Mouse (Mus musculus): ENCODE measurements around the gene Dusp5. TPM values are rescaled to one million over a fixed set of nuclear protein-coding genes. Genes with fewer than 3 reads are reported as not detected.

Dusp5 gene
- polyA plus RNA-seq, 1 experiment from 2014 or later, result 6.9 TPM

- ATAC-seq (ENCODE audit: low read depth), result no peak
- Histone ChIP-seq H3K4me2 (ENCODE audit: low read depth, low read length) (no peak overlapping the region), H3K9ac (ENCODE audit: low read length) (no peak overlapping the region), H3K36me3 (ENCODE audit: control insufficient read depth, insufficient read depth, low read length) (no peaks in the 10 kb centered on the region), H3K27ac (ENCODE audit: low read length) (no peak overlapping the region), H3K4me1 (replicated peaks; ENCODE audit: control insufficient read depth, insufficient read depth, low read length) (no peaks in the 10 kb centered on the region), H3K4me3 (ENCODE audit: low read length) (no peak overlapping the region), H3K27me3 (ENCODE audit: control insufficient read depth, insufficient read depth, low read depth, low read length) (no peaks in the 10 kb centered on the region), H3K9me3 (ENCODE audit: control insufficient read depth, low read length) (no peaks in the 10 kb centered on the region)
- 33% methylated on average over 4 of the region's 4 CpGs for WGBS
Measured at GRCm38 (mm10) chr19:53564174-53564573, 35.3 kb downstream of the Dusp5 start.

GRCm38 (mm10) chr19:53565565-53566277, 36.8 kb downstream of the Dusp5 start:
- Histone ChIP-seq H3K4me3 (ENCODE audit: low read length) (no peak overlapping the region), H3K27me3 (ENCODE audit: control insufficient read depth, insufficient read depth, low read depth, low read length) (no peaks in the 10 kb centered on the region), H3K4me1 (replicated peaks; ENCODE audit: control insufficient read depth, insufficient read depth, low read length) (no peaks in the 10 kb centered on the region), H3K9me3 (ENCODE audit: control insufficient read depth, low read length) (no peaks in the 10 kb centered on the region), H3K9ac (ENCODE audit: low read length) (no peak overlapping the region), H3K27ac (ENCODE audit: low read length) (no peak overlapping the region), H3K36me3 (ENCODE audit: control insufficient read depth, insufficient read depth, low read length) (no peaks in the 10 kb centered on the region), H3K4me2 (ENCODE audit: low read depth, low read length) (no peak overlapping the region)
- ATAC-seq (ENCODE audit: low read depth), result no peak
- WGBS, result 91% methylated on average over 14 of the region's 14 CpGs

GRCm38 (mm10) chr19:53567864-53568263, 39.0 kb downstream of the Dusp5 start:
- Histone ChIP-seq H3K36me3 (ENCODE audit: control insufficient read depth, insufficient read depth, low read length) (no peaks in the 10 kb centered on the region), H3K9ac (ENCODE audit: low read length) (no peak overlapping the region), H3K4me3 (ENCODE audit: low read length) (no peak overlapping the region), H3K9me3 (ENCODE audit: control insufficient read depth, low read length) (no peaks in the 10 kb centered on the region), H3K27me3 (ENCODE audit: control insufficient read depth, insufficient read depth, low read depth, low read length) (no peaks in the 10 kb centered on the region), H3K4me2 (ENCODE audit: low read depth, low read length) (no peak overlapping the region), H3K27ac (ENCODE audit: low read length) (no peak overlapping the region), H3K4me1 (replicated peaks; ENCODE audit: control insufficient read depth, insufficient read depth, low read length) (no peaks in the 10 kb centered on the region)
- ATAC-seq (ENCODE audit: low read depth), result no peak
- WGBS, result 44% methylated on average over 11 of the region's 11 CpGs

- H3K4me3 ChIP-seq (ENCODE audit: low read length), result no peak overlapping the region
- no peak overlapping the region for H3K9ac ChIP-seq (ENCODE audit: low read length)
- WGBS, result 68% methylated on average over 3 of the region's 3 CpGs
- H3K9me3 ChIP-seq (ENCODE audit: control insufficient read depth, low read length), result no peaks in the 10 kb centered on the region
- H3K4me2 ChIP-seq (ENCODE audit: low read depth, low read length), result no peak overlapping the region
- H3K27me3 ChIP-seq (ENCODE audit: control insufficient read depth, insufficient read depth, low read depth, low read length), result no peaks in the 10 kb centered on the region
- ATAC-seq (ENCODE audit: low read depth), result no peak
- H3K27ac ChIP-seq (ENCODE audit: low read length), result no peak overlapping the region
- H3K36me3 ChIP-seq (ENCODE audit: control insufficient read depth, insufficient read depth, low read length), result no peaks in the 10 kb centered on the region
- no peaks in the 10 kb centered on the region for H3K4me1 ChIP-seq (replicated peaks; ENCODE audit: control insufficient read depth, insufficient read depth, low read length)
Measured at GRCm38 (mm10) chr19:53568553-53568952, 39.6 kb downstream of the Dusp5 start.

- 65% methylated on average over 4 of the region's 4 CpGs for WGBS
- Histone ChIP-seq H3K9ac (ENCODE audit: low read length) (no peak overlapping the region), H3K36me3 (ENCODE audit: control insufficient read depth, insufficient read depth, low read length) (no peaks in the 10 kb centered on the region), H3K4me3 (ENCODE audit: low read length) (no peak overlapping the region), H3K27me3 (ENCODE audit: control insufficient read depth, insufficient read depth, low read depth, low read length) (no peaks in the 10 kb centered on the region), H3K9me3 (ENCODE audit: control insufficient read depth, low read length) (no peaks in the 10 kb centered on the region), H3K4me1 (replicated peaks; ENCODE audit: control insufficient read depth, insufficient read depth, low read length) (0 out of 2 replicates have a peak, but pooled peaks cover 1% of the 10 kb centered on the region), H3K4me2 (ENCODE audit: low read depth, low read length) (no peak overlapping the region), H3K27ac (ENCODE audit: low read length) (no peak overlapping the region)
- ATAC-seq (ENCODE audit: low read depth), result no peak
Measured at GRCm38 (mm10) chr19:53571056-53571455, 42.1 kb downstream of the Dusp5 start.

- Histone ChIP-seq H3K4me2 (ENCODE audit: low read depth, low read length) (no peak overlapping the region), H3K36me3 (ENCODE audit: control insufficient read depth, insufficient read depth, low read length) (no peaks in the 10 kb centered on the region), H3K4me3 (ENCODE audit: low read length) (no peak overlapping the region), H3K27ac (ENCODE audit: low read length) (no peak overlapping the region), H3K9me3 (ENCODE audit: control insufficient read depth, low read length) (no peaks in the 10 kb centered on the region), H3K9ac (ENCODE audit: low read length) (no peak overlapping the region), H3K4me1 (replicated peaks; ENCODE audit: control insufficient read depth, insufficient read depth, low read length) (peaks cover 4% of the 10 kb centered on the region; the same call in 1 of the 2 replicates), H3K27me3 (ENCODE audit: control insufficient read depth, insufficient read depth, low read depth, low read length) (no peaks in the 10 kb centered on the region)
- no peak for ATAC-seq (ENCODE audit: low read depth)
- WGBS, result 65% methylated on average over 18 of the region's 18 CpGs
Measured at GRCm38 (mm10) chr19:53571501-53572428, 42.9 kb downstream of the Dusp5 start.

GRCm38 (mm10) chr19:53572607-53573006, 43.7 kb downstream of the Dusp5 start:
- H3K36me3 ChIP-seq (ENCODE audit: control insufficient read depth, insufficient read depth, low read length), result no peaks in the 10 kb centered on the region
- no peak overlapping the region for H3K4me3 ChIP-seq (ENCODE audit: low read length)
- ATAC-seq (ENCODE audit: low read depth), result no peak
- H3K27ac ChIP-seq (ENCODE audit: low read length), result no peak overlapping the region
- 50% methylated on average over 12 of the region's 12 CpGs for WGBS
- peaks cover 8% of the 10 kb centered on the region; the same call in 1 of the 2 replicates for H3K4me1 ChIP-seq (replicated peaks; ENCODE audit: control insufficient read depth, insufficient read depth, low read length)
- H3K9ac ChIP-seq (ENCODE audit: low read length), result no peak overlapping the region
- no peak overlapping the region for H3K4me2 ChIP-seq (ENCODE audit: low read depth, low read length)
- H3K9me3 ChIP-seq (ENCODE audit: control insufficient read depth, low read length), result no peaks in the 10 kb centered on the region
- no peaks in the 10 kb centered on the region for H3K27me3 ChIP-seq (ENCODE audit: control insufficient read depth, insufficient read depth, low read depth, low read length)

- Histone ChIP-seq H3K36me3 (ENCODE audit: control insufficient read depth, insufficient read depth, low read length) (no peaks in the 10 kb centered on the region), H3K9ac (ENCODE audit: low read length) (no peak overlapping the region), H3K4me3 (ENCODE audit: low read length) (no peak overlapping the region), H3K27ac (ENCODE audit: low read length) (no peak overlapping the region), H3K4me1 (replicated peaks; ENCODE audit: control insufficient read depth, insufficient read depth, low read length) (peaks cover 8% of the 10 kb centered on the region; the same call in 1 of the 2 replicates), H3K9me3 (ENCODE audit: control insufficient read depth, low read length) (no peaks in the 10 kb centered on the region), H3K27me3 (ENCODE audit: control insufficient read depth, insufficient read depth, low read depth, low read length) (no peaks in the 10 kb centered on the region), H3K4me2 (ENCODE audit: low read depth, low read length) (no peak overlapping the region)
- WGBS, result 84% methylated on average over 3 of the region's 3 CpGs
- ATAC-seq (ENCODE audit: low read depth), result no peak
Measured at GRCm38 (mm10) chr19:53573151-53573550, 44.2 kb downstream of the Dusp5 start.

- Histone ChIP-seq H3K9ac (ENCODE audit: low read length) (no peak overlapping the region), H3K4me1 (replicated peaks; ENCODE audit: control insufficient read depth, insufficient read depth, low read length) (peaks cover 11% of the 10 kb centered on the region; the same call in 1 of the 2 replicates), H3K4me3 (ENCODE audit: low read length) (no peak overlapping the region), H3K36me3 (ENCODE audit: control insufficient read depth, insufficient read depth, low read length) (no peaks in the 10 kb centered on the region), H3K27me3 (ENCODE audit: control insufficient read depth, insufficient read depth, low read depth, low read length) (no peaks in the 10 kb centered on the region), H3K9me3 (ENCODE audit: control insufficient read depth, low read length) (no peaks in the 10 kb centered on the region), H3K27ac (ENCODE audit: low read length) (no peak overlapping the region), H3K4me2 (ENCODE audit: low read depth, low read length) (no peak overlapping the region)
- 62% methylated on average over 8 of the region's 8 CpGs for WGBS
- ATAC-seq (ENCODE audit: low read depth), result no peak
Measured at GRCm38 (mm10) chr19:53574131-53574530, 45.2 kb downstream of the Dusp5 start.

Data from lung, embryonic 16.5 days (tissue).